Mouse (Mus musculus): ENCODE data around the gene Coro2a. TPM values are rescaled to one million over a fixed set of nuclear protein-coding genes. Genes with fewer than 3 reads are reported as not detected.

The Coro2a gene
- total RNA-seq, 2 experiments from 2014 or later, result 37.9 to 39.9 TPM

- intact Hi-C loops (cut with DNase I), result loop anchor here (5.0 kb wide), 1 partner anchor 162 kb away; no protein-coding TSS in a partner anchor
- no peak for DNase-seq
Observed at GRCm38 (mm10) chr4:46495543-46495942, 106.5 kb downstream of the Coro2a start.

GRCm38 (mm10) chr4:46493071-46493470 is 108.9 kb downstream of the Coro2a start:
- DNase-seq, result no peak
- intact Hi-C loops (cut with DNase I), result no loop called here

GRCm38 (mm10) chr4:46489028-46489925 is 112.7 kb downstream of the Coro2a start, which contains the start of gene Nans:
Gene Nans, plus strand, starts transcription at chr4:46489248.
- intact Hi-C loops (cut with DNase I), result no loop called here
- DNase-seq, result peak; percentile 95

- DNase-seq, result peak; percentile 75
- intact Hi-C loops (cut with DNase I), result no loop called here
Observed at GRCm38 (mm10) chr4:46487348-46487747, 114.7 kb downstream of the Coro2a start.

Other genes with a start within 250 kb of the Coro2a start
- 1 to 10 TPM; 3.4 to 6.3 TPM for gene Trmo, start 212.8 kb downstream of the Coro2a start, total RNA-seq (2021)
- not detected for gene Hemgn, start 188.7 kb downstream of the Coro2a start, total RNA-seq (2021)
- 10 to 100 TPM; 61.5 to 62.2 TPM for gene Anp32b, start 151.3 kb downstream of the Coro2a start, total RNA-seq (2021)
- gene Nans, start 113.0 kb downstream of the Coro2a start, total RNA-seq (2021), result 10 to 100 TPM; 54.8 to 63.2 TPM
- gene Trim14, start 66.1 kb downstream of the Coro2a start, total RNA-seq (2021), result under 1 TPM; 0.48 to 0.88 TPM
- gene Tbc1d2, start 48.0 kb upstream of the Coro2a start, total RNA-seq (2021), result 1 to 10 TPM; 1.3 to 1.4 TPM